Mouse (Mus musculus): ENCODE results near the gene Vmn1r114.
"Not testable (repeated sequence)": the region's sequence is repeated elsewhere in the genome, so short reads cannot be mapped to it uniquely, and the experiment has no call there.

Vmn1r114 gene

DNA sequence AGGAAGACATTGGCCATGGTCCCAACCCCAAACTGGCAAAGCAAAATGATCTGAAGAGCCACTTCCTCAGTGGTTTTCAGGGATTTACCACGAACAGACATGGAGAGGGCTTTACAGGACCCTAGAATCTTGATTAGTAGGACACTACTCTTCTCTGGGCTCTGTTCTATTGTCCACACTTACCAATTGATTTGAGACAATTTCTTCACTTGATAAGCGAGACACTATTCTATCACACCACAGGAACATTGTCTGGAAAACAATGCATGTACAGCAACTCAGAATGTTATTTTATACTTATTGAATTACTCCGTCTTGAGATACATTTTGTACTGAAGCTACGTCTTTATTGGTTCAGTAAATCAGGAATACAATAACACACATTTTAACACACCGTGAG lies at the start of gene Vmn1r114:
Gene Vmn1r114 (minus strand): TSS at position 101 of the 400 bp plus-strand sequence.
- not testable (repeated sequence) for DNase-seq (ENCODE audit: low spot score)

DNA sequence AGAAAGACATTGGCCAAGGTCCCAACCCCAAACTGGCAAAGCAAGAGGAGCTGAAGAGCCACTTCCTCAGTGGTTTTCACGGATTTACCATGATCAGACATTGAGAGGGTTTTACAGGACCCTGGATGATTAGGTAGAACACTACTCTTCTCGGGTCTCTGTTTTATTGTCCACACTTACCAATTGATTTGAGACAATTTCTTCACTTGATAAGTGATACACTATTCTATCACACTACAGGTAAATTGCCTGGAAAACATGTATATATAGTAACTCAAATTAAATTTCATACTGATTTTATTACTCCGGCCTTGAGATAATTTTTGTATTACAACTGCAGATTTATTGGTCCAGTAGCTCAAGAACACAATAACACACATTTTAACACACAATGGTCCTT lies 32.9 kb upstream of the Vmn1r114 start, which contains the start of gene Vmn1r115:
Gene Vmn1r115 (minus strand): TSS at position 101 of the 400 bp plus-strand sequence.
- DNase-seq (ENCODE audit: low spot score) = not testable (repeated sequence)

DNA sequence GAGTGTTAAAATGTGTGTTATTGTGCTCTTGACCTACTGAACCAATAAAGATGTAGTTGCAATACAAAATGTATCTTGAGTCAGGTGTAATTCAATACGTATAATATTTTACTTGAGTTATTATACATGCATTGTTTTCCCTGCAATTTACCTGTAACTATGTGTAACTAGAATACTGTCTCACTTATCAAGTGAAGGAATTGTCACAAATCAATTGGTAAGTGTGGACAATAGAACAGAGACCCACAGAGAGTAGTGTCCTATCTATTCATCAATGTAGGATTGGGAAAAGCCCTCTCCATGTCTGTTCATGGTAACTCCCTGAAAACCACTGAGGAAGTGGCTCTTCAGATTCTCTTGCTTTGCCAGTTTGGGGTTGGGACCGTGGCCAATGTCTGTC lies 25.0 kb downstream of the Vmn1r114 start, which contains the start of gene Vmn1r113:
Gene Vmn1r113 (plus strand): TSS at position 301 of the 400 bp plus-strand sequence.
- DNase-seq (ENCODE audit: low spot score) = not testable (repeated sequence)

DNA sequence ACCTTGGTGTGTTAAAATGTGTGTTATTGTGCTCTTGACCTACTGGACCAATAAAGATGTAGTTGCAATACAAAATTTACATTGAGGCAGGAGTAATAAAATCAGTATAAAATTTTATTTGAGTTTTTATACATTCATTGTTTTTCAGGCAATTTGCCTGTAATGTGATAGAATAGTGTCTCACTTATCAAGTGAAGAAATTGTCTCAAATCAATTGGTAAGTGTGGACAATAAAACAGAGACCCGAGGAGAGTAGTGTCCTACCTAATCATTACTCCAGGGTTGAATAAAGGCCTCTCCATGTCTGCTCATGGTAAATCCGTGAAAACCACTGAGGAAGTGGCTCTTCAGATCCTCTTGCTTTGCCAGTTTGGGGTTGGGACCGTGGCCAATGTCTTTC lies 41.1 kb downstream of the Vmn1r114 start, which contains the start of gene Vmn1r112:
Gene Vmn1r112 (plus strand): TSS at position 301 of the 400 bp plus-strand sequence.
- not testable (repeated sequence) for DNase-seq (ENCODE audit: low spot score)

All from left cerebral cortex, adult 11 months (tissue).